Mouse (Mus musculus) lung, adult 2 months (tissue): Measurements from ENCODE around the gene Lhx5.

Experiments
- CTCF ChIP-seq: fragments of 200-500 bp; IDR thresholded peaks from 2 replicates; pipeline ENCODE4 v1.5.1; 2011; ENCODE audit warnings: mild to moderate bottlenecking, low read length, control low read depth; ENCODE audit not compliant: insufficient read depth
- POLR2A ChIP-seq: fragments of 200-500 bp; IDR thresholded peaks from 2 replicates; pipeline ENCODE4 v1.6.1; 2011; ENCODE audit warnings: low read depth, mild to moderate bottlenecking, control low read depth, low read length, borderline replicate concordance; ENCODE audit errors: extremely low read depth

GRCm38 (mm10) chr5:120477993-120478392 is 46.5 kb downstream of the Lhx5 start:
- TF ChIP-seq CTCF (no peak), POLR2A (no peak)
